Mouse (Mus musculus): Measurements from ENCODE around the gene Tbx15.

GRCm38 (mm10) chr3:99311943-99312635 lies 71.9 kb downstream of the Tbx15 start:
- TF ChIP-seq CTCF (IDR thresholded peaks at IDR 0.05; ENCODE audit: low read depth, low read length) = no peak
- TF ChIP-seq GATA1 (IDR thresholded peaks at IDR 0.05; ENCODE audit: borderline replicate concordance, low read length) = no peak
- no peak for TF ChIP-seq GATA2 (IDR thresholded peaks at IDR 0.05; ENCODE audit: borderline replicate concordance, low read depth, low read length)
- TF ChIP-seq TAL1 (conservative IDR thresholded peaks at IDR 0.05; ENCODE audit: low read depth, low read length) = no peak

Measured in G1E (cell line).